Mouse (Mus musculus) ES-Bruce4 (cell line): ENCODE measurements around the gene Bcl7a. TPM values are rescaled to one million over a fixed set of nuclear protein-coding genes. Genes with fewer than 3 reads are reported as not detected.

Experiments used
- H3K27ac ChIP-seq: 2 replicates; pipeline ENCODE4 v1.5.1; 2012; ENCODE audit warnings: low read length, inconsistent platforms; ENCODE audit not compliant: insufficient read depth
- H3K27me3 ChIP-seq: 2 replicates; pipeline ENCODE4 v1.6.1; 2012; ENCODE audit warnings: mild to moderate bottlenecking, low read length, inconsistent platforms; ENCODE audit not compliant: control insufficient read depth, poor library complexity, insufficient read depth, severe bottlenecking
- H3K36me3 ChIP-seq: 2 replicates; pipeline ENCODE4 v1.6.1; 2012; ENCODE audit warnings: inconsistent platforms, mild to moderate bottlenecking, low read length, moderate library complexity; ENCODE audit not compliant: control insufficient read depth, poor library complexity, insufficient read depth, severe bottlenecking
- H3K4me1 ChIP-seq: one replicate; pipeline ENCODE4 v1.8.1; 2011; ENCODE audit warnings: low read length; ENCODE audit not compliant: control insufficient read depth, insufficient read depth
- H3K4me3 ChIP-seq: 2 replicates; pipeline ENCODE4 v1.5.1; 2011; ENCODE audit warnings: low read depth, mild to moderate bottlenecking, low read length
- H3K9ac ChIP-seq: 2 replicates; pipeline ENCODE4 v1.6.1; 2012; ENCODE audit warnings: low read depth, mild to moderate bottlenecking, inconsistent platforms; ENCODE audit not compliant: poor library complexity, severe bottlenecking
- H3K9me3 ChIP-seq: replicated peaks from 2 replicates; pipeline ENCODE4 v1.6.1; 2012; ENCODE audit warnings: mild to moderate bottlenecking, low read length, inconsistent platforms; ENCODE audit not compliant: control insufficient read depth, poor library complexity, insufficient read depth, severe bottlenecking
- CTCF ChIP-seq: IDR thresholded peaks from one replicate; pipeline ENCODE4 v1.8.1; 2011; ENCODE audit warnings: low read depth, low read length
- EP300 ChIP-seq: IDR thresholded peaks from 2 replicates; pipeline ENCODE4 v1.6.1; 2011; ENCODE audit warnings: low read depth, low read length; ENCODE audit not compliant: insufficient read depth
- POLR2A ChIP-seq: IDR thresholded peaks from one replicate; pipeline ENCODE4 v1.8.1; 2011; ENCODE audit warnings: low read length; ENCODE audit not compliant: insufficient read depth
- polyA plus RNA-seq: library from polyadenylated mRNA; stranded (reverse); fragments of >200 nt; gene quantifications from 2 replicates; pipeline ENCODE4 v1.2.4, GENCODE M21; 2011; ENCODE audit warnings: low read depth; ENCODE audit not compliant: missing spikeins, insufficient read depth, insufficient read length

Bcl7a gene
- polyA plus RNA-seq, 1 experiment = 25.4 TPM

DNA sequence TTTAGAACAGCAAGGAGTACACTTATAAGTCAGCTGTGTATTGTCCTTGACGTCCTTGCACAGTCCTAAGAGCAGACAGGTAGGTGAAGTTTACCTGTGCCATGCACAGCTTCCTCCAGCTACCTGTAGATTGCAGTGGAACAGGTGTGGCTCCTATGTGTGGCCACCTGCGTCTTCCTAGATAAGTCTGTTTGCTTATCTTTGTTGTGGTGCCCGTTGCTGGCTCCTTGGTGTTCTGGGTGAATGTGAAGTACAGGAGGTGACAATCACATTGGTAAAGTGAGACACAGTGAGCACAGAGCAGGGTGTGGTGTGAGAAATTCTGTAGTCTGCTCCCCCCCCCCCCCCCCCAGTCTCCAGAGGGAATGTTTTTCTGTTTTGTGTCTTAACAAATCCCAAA lies 72.5 kb downstream of the Bcl7a start:
- Histone ChIP-seq H3K27me3 (no peaks in the 10 kb centered on the region), H3K27ac (no peak overlapping the region), H3K9ac (no peak overlapping the region), H3K9me3 (no peaks in the 10 kb centered on the region), H3K4me1 (no peaks in the 10 kb centered on the region), H3K4me3 (no peak overlapping the region), H3K36me3 (no peaks in the 10 kb centered on the region)
- no peak for TF ChIP-seq CTCF
- TF ChIP-seq EP300 = no peak

GRCm38 (mm10) chr5:123416566-123417518 lies 73.2 kb downstream of the Bcl7a start:
- Histone ChIP-seq H3K9me3 (no peaks in the 10 kb centered on the region), H3K4me1 (no peaks in the 10 kb centered on the region), H3K27me3 (no peaks in the 10 kb centered on the region), H3K4me3 (no peak overlapping the region), H3K27ac (no peak overlapping the region), H3K9ac (no peak overlapping the region), H3K36me3 (no peaks in the 10 kb centered on the region)
- no peak for TF ChIP-seq CTCF
- TF ChIP-seq EP300 = no peak
- no peak for TF ChIP-seq POLR2A

- TF ChIP-seq CTCF = no peak
- no peak for TF ChIP-seq POLR2A
- no peak for TF ChIP-seq EP300
- H3K9me3 ChIP-seq = no peaks in the 10 kb centered on the region
- H3K4me1 ChIP-seq = no peaks in the 10 kb centered on the region
- H3K27ac ChIP-seq = no peak overlapping the region
- H3K36me3 ChIP-seq = no peaks in the 10 kb centered on the region
- no peak overlapping the region for H3K4me3 ChIP-seq
- H3K9ac ChIP-seq = no peak overlapping the region
- H3K27me3 ChIP-seq = no peaks in the 10 kb centered on the region
These were observed 80.3 kb downstream of the Bcl7a start for GRCm38 (mm10) chr5:123423885-123424284.

Other genes starting within 250 kb of the Bcl7a start
- 1.6 and 2.0 TPM in 2 replicates for gene Rhof, start 211.1 kb upstream of the Bcl7a start, polyA plus RNA-seq
- 8.6 and 11.3 TPM in 2 replicates for gene Setd1b, start 201.6 kb upstream of the Bcl7a start, polyA plus RNA-seq
- gene Psmd9, start 174.4 kb upstream of the Bcl7a start, polyA plus RNA-seq = 24.8 TPM in 2 replicates
- gene Hpd, start 161.1 kb upstream of the Bcl7a start, polyA plus RNA-seq = not detected in 2 replicates
- not detected in 2 replicates for gene Wdr66, start 91.7 kb upstream of the Bcl7a start, polyA plus RNA-seq
- gene Mlxip, start 51.0 kb downstream of the Bcl7a start, polyA plus RNA-seq = 22.5 and 23.0 TPM in 2 replicates
- gene Lrrc43, start 145.5 kb downstream of the Bcl7a start, polyA plus RNA-seq = 0.32 TPM in 1 of 2 replicates, not detected in the other
- not detected in 2 replicates for gene Il31, start 145.7 kb downstream of the Bcl7a start, polyA plus RNA-seq
- 0.85 and 1.7 TPM in 2 replicates for gene B3gnt4, start 166.6 kb downstream of the Bcl7a start, polyA plus RNA-seq
- gene Diablo, start 180.3 kb downstream of the Bcl7a start, polyA plus RNA-seq = 64.6 and 73.1 TPM in 2 replicates
- 0.87 TPM in 1 of 2 replicates, not detected in the other for gene Gm49027, start 181.7 kb downstream of the Bcl7a start, polyA plus RNA-seq
- 20.5 and 25.8 TPM in 2 replicates for gene Vps33a, start 229.2 kb downstream of the Bcl7a start, polyA plus RNA-seq